Mouse (Mus musculus) c-Kit-positive CD71-positive TER-119-positive erythroid progenitor cells, embryonic 14.5 days (primary cell): Measurements from ENCODE around the gene 4930519G04Rik.
"Not testable (repeated sequence)": the region's sequence is repeated elsewhere in the genome, so short reads cannot be mapped to it uniquely, and the experiment has no call there.

Source experiments
- DNase-seq: peaks from one replicate; pipeline ENCODE4 v3.0.0-alpha.2; 2013; ENCODE audit warnings: low spot score

Gene 4930519G04Rik

GRCm38 (mm10) chr5:114842155-114842554 lies 11.3 kb upstream of the 4930519G04Rik start:
- DNase-seq: not testable (repeated sequence)

GRCm38 (mm10) chr5:114842674-114843073 lies 10.8 kb upstream of the 4930519G04Rik start:
- DNase-seq: no peak

DNA sequence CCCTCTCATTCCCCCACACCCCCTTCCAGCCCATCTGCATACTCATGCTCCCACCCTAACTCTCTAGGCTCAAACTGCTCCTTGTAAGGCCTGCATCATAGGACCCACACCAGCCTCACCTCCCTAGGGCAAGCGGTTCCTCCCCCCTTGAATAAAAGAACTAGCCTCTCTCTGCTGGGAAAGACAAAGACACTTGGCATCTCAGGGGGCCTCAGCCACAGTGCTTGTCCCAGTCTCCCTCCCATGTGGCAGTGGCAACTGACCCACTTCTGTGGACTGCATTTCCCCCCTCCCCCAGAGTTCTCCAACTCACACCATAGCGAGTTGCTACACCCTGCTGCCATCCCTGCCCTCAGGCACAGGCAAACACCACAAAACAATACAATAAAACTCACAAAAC lies 9.1 kb upstream of the 4930519G04Rik start:
- DNase-seq: not testable (repeated sequence)

- DNase-seq: no peak
These were observed 1.8 kb upstream of the 4930519G04Rik start for GRCm38 (mm10) chr5:114851565-114852236.

- no peak for DNase-seq
These were observed 5.1 kb downstream of the 4930519G04Rik start, which contains the start of gene Gm9936 for GRCm38 (mm10) chr5:114858582-114858981. Gene Gm9936 (minus strand): TSS chr5:114858682.

GRCm38 (mm10) chr5:114859253-114859652 lies 5.8 kb downstream of the 4930519G04Rik start:
- peak; percentile 48 for DNase-seq

- DNase-seq: no peak
These were observed 8.3 kb downstream of the 4930519G04Rik start for GRCm38 (mm10) chr5:114861730-114862129.

- DNase-seq: no peak
These were observed 11.3 kb downstream of the 4930519G04Rik start for GRCm38 (mm10) chr5:114864813-114865212.

DNA sequence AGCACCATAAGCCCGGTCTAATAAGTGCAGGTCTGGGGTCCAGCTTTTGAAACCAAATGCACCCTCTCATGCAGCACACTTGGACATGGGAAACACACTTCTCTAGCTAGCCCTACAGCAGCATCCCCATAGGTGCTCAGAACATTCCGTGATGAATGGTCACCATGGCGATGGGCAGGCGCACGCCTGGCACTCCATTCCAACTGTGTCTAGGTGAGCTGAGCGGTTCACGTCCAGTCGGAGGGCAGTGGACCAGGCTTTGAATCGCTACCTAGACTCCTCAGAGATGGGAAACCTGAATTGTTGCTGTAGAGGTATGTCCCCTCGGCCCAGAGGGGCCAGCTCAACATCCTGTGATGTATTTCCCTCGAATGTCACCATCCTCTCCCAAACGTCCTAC lies 11.8 kb downstream of the 4930519G04Rik start:
- DNase-seq: no peak

- no peak for DNase-seq
These were observed 22.4 kb downstream of the 4930519G04Rik start for GRCm38 (mm10) chr5:114875858-114876257.

DNA sequence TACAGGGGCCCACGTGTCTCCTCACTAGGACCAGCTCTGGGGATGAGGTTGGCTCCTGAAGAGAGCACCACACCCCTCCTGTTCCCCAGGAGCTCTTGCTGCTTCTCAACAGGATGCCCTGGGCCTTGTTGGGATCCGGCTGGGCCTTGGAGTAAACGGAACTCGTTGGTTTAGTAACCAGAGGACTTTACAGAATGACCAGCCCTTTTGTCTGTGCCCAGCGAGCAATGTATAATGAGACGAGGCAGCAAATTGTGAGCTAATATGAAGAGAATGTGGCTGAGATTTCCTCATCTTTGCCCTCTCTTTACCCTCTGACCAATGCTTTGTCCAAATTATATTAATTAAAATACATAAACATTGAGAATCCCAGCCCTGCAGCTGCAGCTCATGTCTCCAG lies 22.9 kb downstream of the 4930519G04Rik start:
- no peak for DNase-seq

DNA sequence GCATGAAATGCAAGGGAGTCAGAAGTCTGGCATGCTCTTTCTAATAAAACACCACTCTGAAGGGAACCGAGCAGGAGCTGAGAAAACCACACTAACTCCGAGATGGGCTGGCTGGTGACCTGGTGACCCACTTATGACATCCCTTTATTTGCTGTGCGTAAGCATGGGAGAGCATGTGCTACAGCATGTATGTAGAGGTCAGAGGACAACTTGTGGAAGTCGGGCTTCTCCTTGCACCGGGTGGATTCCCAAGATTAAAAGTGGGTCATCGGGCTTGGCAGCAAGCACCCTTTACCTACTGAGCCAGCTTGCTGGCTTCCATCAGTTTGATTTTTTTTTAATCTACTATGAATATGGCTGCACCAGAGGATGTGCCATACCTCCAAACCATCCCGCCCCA lies 24.0 kb downstream of the 4930519G04Rik start:
- no peak for DNase-seq

DNA sequence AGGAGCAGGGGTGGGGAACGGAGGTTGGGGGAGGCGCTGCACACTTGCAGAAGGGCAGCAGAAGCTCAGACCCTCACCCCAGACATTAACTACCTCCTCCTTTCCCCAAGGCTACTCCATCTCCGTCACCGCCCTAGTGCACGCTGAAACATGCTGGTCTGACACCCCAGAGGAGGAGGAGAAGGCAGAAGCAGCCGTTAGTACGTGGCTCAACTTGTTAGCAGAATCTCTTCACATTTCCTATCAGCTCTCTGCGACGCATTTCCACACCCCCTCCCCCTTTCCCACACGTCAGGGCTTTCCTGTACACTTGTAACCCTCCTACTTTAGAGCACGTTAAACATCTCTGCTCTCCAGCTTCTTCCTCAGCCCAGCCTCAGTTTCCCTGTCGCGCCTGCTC lies 25.9 kb downstream of the 4930519G04Rik start:
- no peak for DNase-seq

- not testable (repeated sequence) for DNase-seq
These were observed 28.9 kb downstream of the 4930519G04Rik start for GRCm38 (mm10) chr5:114882319-114882718.

DNA sequence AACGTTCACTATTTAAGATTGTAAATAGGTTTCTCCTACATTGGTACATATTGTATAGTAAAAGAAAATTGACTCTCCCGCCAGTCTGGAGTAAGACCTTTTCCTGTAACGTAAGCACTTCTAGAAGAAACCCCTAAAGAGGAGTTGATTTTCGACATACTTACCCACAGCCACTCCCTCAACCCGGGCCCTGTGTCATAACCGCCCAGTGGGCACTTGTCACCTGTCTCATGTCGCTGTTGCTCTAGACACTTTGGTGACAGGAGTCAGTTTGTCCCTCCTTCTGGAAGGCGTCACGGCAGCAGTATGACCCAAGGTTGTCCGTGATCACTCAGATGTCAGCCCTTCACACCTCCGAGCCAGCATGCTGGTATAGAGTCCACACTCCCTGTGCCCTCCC lies 29.6 kb downstream of the 4930519G04Rik start:
- no peak for DNase-seq

GRCm38 (mm10) chr5:114886801-114887200 lies 33.3 kb downstream of the 4930519G04Rik start:
- no peak for DNase-seq

GRCm38 (mm10) chr5:114888995-114889394 lies 35.5 kb downstream of the 4930519G04Rik start:
- DNase-seq: no peak

DNA sequence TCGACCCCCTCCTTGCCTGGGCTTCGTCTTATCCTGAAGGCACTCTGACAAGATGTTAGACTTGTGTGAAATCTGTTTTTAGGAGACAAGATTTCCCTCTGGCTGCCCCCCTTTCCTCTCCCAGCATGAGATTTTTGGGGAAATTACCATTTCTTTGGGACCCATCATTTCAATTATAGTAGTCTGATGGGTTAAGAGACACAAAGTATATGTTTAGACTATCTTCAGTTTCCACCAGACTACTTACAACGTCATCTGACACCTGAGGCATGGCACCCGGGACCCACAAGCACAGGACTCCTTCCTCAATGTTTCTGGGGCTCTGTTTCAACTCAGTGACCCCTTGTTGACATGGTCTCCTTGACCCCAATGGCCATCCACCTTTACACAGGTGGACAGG lies 42.1 kb downstream of the 4930519G04Rik start:
- DNase-seq: no peak

DNA sequence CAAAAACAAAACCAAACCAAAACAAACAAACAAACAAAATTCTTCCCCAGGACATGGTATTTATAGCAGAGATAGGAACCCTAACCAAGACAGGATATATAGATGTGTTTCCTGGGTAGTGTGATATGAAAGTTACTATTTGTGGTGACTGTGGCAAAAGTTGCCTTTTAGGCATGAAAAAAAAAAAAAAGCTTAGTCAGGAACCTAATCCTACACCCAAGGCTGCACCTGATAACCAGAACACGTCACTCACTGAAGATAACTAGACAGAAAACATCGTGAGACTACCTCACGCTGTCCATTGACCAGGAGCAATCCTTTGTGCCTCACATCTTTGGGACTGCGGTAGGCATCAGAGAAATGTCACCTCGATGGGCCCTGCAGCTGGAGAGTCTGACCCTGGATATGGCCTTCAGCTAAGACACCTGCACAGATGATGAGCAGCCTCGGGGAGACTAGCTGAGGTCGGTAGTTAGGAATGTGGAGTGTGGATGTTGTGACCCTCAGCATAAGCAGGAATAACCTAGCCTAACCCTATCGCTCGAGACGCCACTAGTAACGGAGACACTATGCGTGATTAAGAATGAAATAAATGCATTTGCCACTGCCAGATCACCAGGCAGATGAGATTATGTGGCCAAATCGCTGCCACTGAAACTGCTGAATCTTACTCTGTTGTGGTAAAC lies 43.4 kb downstream of the 4930519G04Rik start, which contains the start of gene Oasl2:
Oasl2 (plus strand) TSS at position 249 of the 686 bp plus-strand sequence.
- no peak for DNase-seq

GRCm38 (mm10) chr5:114897374-114897793 lies 43.9 kb downstream of the 4930519G04Rik start:
- no peak for DNase-seq

- DNase-seq: no peak
These were observed 45.4 kb downstream of the 4930519G04Rik start for GRCm38 (mm10) chr5:114898857-114899256.

DNA sequence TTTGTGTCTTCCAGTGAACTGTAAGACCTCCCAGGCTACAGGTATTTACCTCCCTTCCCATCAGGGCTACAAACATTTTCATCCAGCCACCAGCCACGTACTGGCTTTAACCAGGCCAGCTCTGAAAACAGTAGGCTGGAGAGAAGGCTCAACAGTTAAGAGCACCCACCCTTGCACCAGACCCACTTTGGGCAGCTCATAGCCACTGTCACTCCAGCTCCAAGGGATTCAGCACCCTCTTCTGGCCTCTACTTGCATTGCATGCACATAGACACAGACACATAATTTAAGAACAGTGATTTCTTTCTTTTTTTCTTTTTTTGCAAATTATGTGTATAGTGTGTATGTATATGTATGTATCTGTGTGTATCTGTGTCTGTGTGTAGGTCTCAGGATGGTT lies 48.9 kb downstream of the 4930519G04Rik start:
- peak; percentile 21 for DNase-seq

- DNase-seq: no peak
These were observed 55.3 kb downstream of the 4930519G04Rik start for GRCm38 (mm10) chr5:114908598-114909305.
